Mouse (Mus musculus) neural tube, embryonic 10.5 days (tissue): ENCODE data around the gene Gpc6.

ENCODE experiments used
- DNase-seq: peaks from one replicate; pipeline ENCODE4 v3.0.0-alpha.2; 2017; ENCODE audit warnings: low spot score; ENCODE audit errors: extremely low spot score

Gpc6 gene

GRCm38 (mm10) chr14:117599758-117600157, 674.6 kb downstream of the Gpc6 start:
- peak; percentile 6 for DNase-seq

GRCm38 (mm10) chr14:117603837-117604236, 678.7 kb downstream of the Gpc6 start:
- peak; percentile 12 for DNase-seq

GRCm38 (mm10) chr14:117605750-117606149, 680.6 kb downstream of the Gpc6 start:
- DNase-seq = no peak

- no peak for DNase-seq
Observed at GRCm38 (mm10) chr14:117611113-117611512, 686.0 kb downstream of the Gpc6 start.

GRCm38 (mm10) chr14:117625100-117625710, 700.1 kb downstream of the Gpc6 start:
- DNase-seq = no peak

GRCm38 (mm10) chr14:117634238-117634940, 709.3 kb downstream of the Gpc6 start:
- no peak for DNase-seq

- no peak for DNase-seq
Observed at GRCm38 (mm10) chr14:117641853-117642252, 716.7 kb downstream of the Gpc6 start.

GRCm38 (mm10) chr14:117643069-117643468, 718.0 kb downstream of the Gpc6 start:
- DNase-seq = no peak

- DNase-seq = no peak
Observed at GRCm38 (mm10) chr14:117648199-117648960, 723.3 kb downstream of the Gpc6 start.

- DNase-seq = no peak
Observed at GRCm38 (mm10) chr14:117650141-117650540, 725.0 kb downstream of the Gpc6 start.

GRCm38 (mm10) chr14:117651271-117651670, 726.2 kb downstream of the Gpc6 start:
- no peak for DNase-seq

- no peak for DNase-seq
Observed at GRCm38 (mm10) chr14:117651938-117652337, 726.8 kb downstream of the Gpc6 start.

- no peak for DNase-seq
Observed at GRCm38 (mm10) chr14:117655382-117655781, 730.3 kb downstream of the Gpc6 start.

- DNase-seq = no peak
Observed at GRCm38 (mm10) chr14:117659198-117659761, 734.2 kb downstream of the Gpc6 start.

- no peak for DNase-seq
Observed at GRCm38 (mm10) chr14:117662261-117662660, 737.1 kb downstream of the Gpc6 start.

- no peak for DNase-seq
Observed at GRCm38 (mm10) chr14:117664796-117665195, 739.7 kb downstream of the Gpc6 start.

GRCm38 (mm10) chr14:117666126-117666525, 741.0 kb downstream of the Gpc6 start:
- DNase-seq = no peak

- no peak for DNase-seq
Observed at GRCm38 (mm10) chr14:117673541-117673940, 748.4 kb downstream of the Gpc6 start.

GRCm38 (mm10) chr14:117674482-117674881, 749.4 kb downstream of the Gpc6 start:
- DNase-seq = no peak

GRCm38 (mm10) chr14:117679926-117680325, 754.8 kb downstream of the Gpc6 start:
- DNase-seq = no peak

GRCm38 (mm10) chr14:117681321-117681921, 756.3 kb downstream of the Gpc6 start:
- DNase-seq = peak; percentile 25

- DNase-seq = no peak
Observed at GRCm38 (mm10) chr14:117683149-117683548, 758.0 kb downstream of the Gpc6 start.
